Mouse (Mus musculus) kidney, postnatal 14 days (tissue): ENCODE measurements at regions not wholly inside any gene's neighbourhood (a gene's known extent, or its start where the extent isn't known, plus 50 kb on each side); places are given as distances from the start of the nearest gene placed in this dataset.

Experiments
- DNase-seq: peaks from one replicate; pipeline ENCODE4 v3.0.0; 2022; ENCODE audit warnings: mixed read lengths

DNA sequence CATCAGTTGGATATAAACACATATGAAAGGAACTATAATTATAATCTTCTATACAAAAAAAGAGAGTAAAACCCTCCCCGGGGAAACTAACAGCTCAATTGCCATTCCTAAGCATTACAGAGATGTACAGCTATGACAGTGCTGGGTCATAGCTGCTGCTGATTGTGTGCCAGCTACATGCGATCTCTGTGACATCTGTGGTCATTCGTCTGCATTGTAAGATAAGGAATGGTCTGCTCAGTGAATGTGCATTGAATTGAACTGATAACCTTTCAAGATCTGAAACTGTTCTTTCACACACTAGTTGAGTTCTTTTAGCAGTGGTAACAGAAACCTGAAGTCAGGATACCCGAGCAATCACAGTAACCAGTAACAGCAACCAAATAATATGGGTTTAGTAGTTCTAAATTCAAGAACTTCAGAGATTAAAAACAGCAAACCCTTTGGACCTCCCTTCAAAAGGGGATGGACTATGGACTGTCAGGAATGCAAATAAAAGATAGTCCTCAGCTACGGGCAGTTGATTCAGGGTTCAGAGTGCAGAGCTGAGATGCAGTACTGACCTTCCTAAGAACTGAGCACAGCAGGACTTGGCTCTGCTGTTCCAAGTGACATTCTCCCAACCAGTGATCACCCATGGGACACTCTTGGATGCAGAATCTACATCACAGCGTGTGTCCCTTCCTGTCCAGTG lies 295.7 kb downstream of the Cd47 start:
- peak; percentile 27 for DNase-seq

DNA sequence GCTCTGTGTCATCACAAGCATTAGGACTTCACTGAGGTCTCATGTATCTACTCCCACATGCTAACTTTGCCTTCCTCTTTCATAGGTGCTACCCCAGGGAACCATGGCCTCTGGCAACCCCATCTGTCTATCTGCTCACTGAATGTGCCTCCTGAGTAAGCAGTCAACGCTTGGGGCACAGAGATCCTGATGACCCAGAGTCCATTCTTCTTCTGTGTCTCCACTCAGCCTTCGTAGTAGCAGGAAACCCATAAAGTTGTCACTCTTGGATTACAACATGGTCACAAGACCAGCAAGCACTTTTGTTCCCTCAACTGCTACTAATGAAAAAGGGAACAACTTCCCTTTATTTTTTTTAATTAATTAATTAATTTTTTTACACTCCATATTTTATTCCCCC lies 296.2 kb downstream of the Cd47 start:
- DNase-seq, result no peak

DNA sequence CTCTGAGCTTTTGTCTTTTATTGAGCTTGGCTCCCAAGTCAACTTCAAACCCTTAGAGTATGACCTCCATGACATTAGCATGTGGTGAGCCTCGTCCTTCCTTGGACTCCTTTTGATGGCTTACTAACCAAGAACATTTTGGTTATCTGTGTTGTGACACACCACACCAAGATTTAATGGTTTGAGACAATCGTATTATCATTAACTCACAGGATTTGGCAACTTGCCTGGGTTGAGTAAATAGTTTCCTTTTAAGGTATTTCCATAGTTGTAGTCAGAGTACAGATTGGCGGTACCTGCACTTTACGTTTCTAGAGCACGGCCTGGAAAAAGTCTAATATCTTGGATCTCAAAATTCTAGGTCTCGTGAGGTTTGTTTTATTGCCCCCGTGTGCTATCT lies 303.0 kb downstream of the Cd47 start:
- peak; percentile 9 for DNase-seq

DNA sequence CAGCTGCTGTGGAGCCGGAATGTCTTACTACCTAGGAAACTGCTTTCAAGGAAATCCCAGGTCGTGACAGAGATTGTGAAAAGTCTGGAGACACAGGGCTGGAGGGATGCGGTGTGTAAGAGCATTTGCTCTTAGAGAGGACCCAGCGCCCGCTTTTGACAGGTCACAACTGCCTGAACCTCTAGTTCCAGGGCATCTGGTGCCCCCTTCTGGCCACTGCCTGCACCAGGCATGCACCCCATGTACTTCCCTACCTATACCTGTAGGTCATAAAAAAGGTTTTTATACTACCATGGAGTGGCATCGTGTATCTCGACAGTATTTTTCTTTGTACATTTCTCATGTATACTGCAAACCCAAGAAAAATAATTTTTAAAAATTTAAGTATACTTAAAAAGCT lies 314.0 kb downstream of the Bbx start:
- DNase-seq, result no peak

DNA sequence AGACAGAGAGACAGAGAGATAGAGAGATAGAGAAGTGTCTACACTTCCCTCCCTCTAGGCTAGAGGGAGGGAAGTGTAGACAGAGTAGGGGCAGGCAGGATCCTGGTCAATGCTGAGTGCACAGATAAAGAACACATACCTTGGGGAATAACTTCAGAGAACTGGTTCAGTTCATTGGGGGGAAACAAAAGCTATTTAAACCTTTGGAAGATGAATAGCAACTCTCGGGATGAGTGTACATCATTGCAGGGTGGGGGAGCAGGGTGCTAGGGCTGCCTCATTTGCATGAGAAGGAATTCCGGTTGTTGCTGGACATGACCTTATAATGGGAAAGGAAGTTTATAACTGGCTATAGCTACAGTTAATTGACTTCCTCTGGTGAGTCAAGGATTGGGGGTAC lies 309.7 kb downstream of the Bbx start:
- DNase-seq, result no peak

DNA sequence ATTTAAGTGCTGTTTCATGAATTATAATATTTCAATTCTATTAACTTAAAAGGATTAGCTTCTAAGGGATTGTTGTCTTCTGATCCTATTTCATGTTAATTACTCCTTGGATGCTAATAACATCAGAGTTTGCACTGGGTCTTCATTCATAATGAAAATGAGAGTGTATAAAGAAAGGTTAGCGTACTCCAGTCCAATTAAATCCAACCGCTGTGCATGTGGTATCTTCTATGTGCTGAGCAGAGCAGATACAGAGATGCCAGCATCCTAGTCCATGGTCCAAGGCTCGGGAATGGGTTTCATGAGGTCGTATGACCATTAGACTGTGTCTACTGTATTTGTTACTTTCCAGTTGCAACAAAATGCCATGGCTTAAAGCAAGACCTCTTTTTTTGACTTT lies 307.5 kb downstream of the Bbx start:
- no peak for DNase-seq

DNA sequence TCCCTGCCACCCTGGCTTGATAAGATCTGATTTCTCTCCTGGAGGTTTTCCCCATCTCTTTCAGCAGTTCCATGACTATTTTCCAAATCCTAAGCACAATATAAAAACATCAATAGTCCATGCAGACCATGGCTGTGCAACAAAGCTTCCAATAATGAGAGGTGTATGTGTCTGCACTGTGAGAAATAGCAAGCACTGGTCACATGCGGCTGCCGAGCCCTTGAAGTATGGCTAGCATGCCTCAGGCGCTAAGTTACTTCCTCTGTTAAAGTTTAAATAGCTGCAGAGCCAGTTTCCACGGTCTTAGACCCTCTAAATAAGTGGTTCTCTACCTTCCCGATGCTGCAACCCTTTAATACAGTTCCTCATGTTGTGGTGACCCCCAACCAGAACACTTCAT lies 306.6 kb downstream of the Bbx start:
- peak; percentile 72 for DNase-seq

DNA sequence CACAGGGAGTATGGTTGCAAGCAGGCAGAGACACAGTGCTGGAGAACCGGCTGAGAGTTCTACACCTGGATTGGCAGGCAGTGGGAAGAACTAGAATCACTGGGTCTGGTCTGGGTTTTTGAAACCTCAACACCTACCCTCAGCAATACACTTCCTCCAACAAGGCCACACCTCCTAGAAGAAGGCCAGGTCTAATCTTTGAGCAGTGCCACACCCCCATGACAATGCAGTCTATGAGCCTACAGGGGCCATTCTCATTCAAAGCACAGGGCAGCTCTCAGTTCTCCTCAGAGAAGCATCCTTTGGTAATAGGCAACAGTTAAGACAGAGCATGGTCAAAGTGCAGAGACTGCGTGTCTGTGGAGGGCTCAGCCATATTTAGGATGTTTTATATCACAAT lies 300.8 kb downstream of the Bbx start:
- no peak for DNase-seq
